Mouse (Mus musculus) stomach, embryonic 16.5 days (tissue): ENCODE data around the gene Rab13. TPM values are rescaled to one million over a fixed set of nuclear protein-coding genes. Genes with fewer than 3 reads are reported as not detected.

ENCODE experiments used
- ATAC-seq: fragments of 200-750 bp; cut with Nextera tagmentation; 2 replicates; pipeline ENCODE4 v1.8.0; 2017; ENCODE audit warnings: moderate number of reproducible peaks, moderate TSS enrichment; ENCODE audit not compliant: insufficient read depth, low FRiP score
- H3K27ac ChIP-seq: fragments of 300-500 bp; sonication (generic); 2 replicates; pipeline ENCODE4 v1.5.1; 2014; ENCODE audit warnings: low read length
- H3K27me3 ChIP-seq: fragments of 300-500 bp; sonication (generic); 2 replicates; pipeline ENCODE4 v1.6.1; 2014; ENCODE audit warnings: low read length, control low read depth, mixed read lengths; ENCODE audit not compliant: control insufficient read depth, insufficient read depth
- H3K36me3 ChIP-seq: fragments of 300-500 bp; sonication (generic); 2 replicates; pipeline ENCODE4 v1.6.1; 2014; ENCODE audit warnings: low read length; ENCODE audit not compliant: control insufficient read depth, insufficient read depth
- H3K4me1 ChIP-seq: fragments of 300-500 bp; sonication (generic); 2 replicates; pipeline ENCODE4 v1.6.1; 2014; ENCODE audit warnings: low read length, control low read depth, mixed read lengths; ENCODE audit not compliant: control insufficient read depth, insufficient read depth
- H3K4me2 ChIP-seq: fragments of 300-500 bp; sonication (generic); 2 replicates; pipeline ENCODE4 v1.6.1; 2014; ENCODE audit warnings: low read depth, low read length, mixed read lengths
- H3K4me3 ChIP-seq: fragments of 300-500 bp; sonication (generic); replicated peaks from 2 replicates; pipeline ENCODE4 v1.5.1; 2014; ENCODE audit warnings: mild to moderate bottlenecking, low read length
- H3K9ac ChIP-seq: fragments of 300-500 bp; sonication (generic); 2 replicates; pipeline ENCODE4 v1.6.1; 2014; ENCODE audit warnings: low read length
- H3K9me3 ChIP-seq: fragments of 300-500 bp; sonication (generic); replicated peaks from 2 replicates; pipeline ENCODE4 v1.6.1; 2016; ENCODE audit warnings: low read length, control low read depth; ENCODE audit not compliant: control insufficient read depth
- WGBS: fragments of 180-500 bp; shearing (Covaris S2); extraction: QIAGEN DNeasy Blood & Tissue Kit; methylation state at CpG from one replicate; pipeline ENCODE4 v1.1.7; 2014; 5-methylcytosine and 5-hydroxymethylcytosine counted together
- polyA plus RNA-seq: library from polyadenylated mRNA; unstranded; fragments of >200 nt; fragmentation: Nextera tagmentation; extraction: Ambion mirVana; gene quantifications from 2 replicates; pipeline ENCODE4 v1.2.1, GENCODE M21; 2015

Gene Rab13
- polyA plus RNA-seq, 1 experiment from 2014 or later: 33.1 TPM

- ATAC-seq: no peak
- H3K4me3 ChIP-seq: no peak overlapping the region
- H3K27me3 ChIP-seq: no peaks in the 10 kb centered on the region
- H3K4me1 ChIP-seq: no peaks in the 10 kb centered on the region
- 0 out of 2 replicates have a peak, but pooled peaks cover 12% of the 10 kb centered on the region for H3K36me3 ChIP-seq
- H3K9me3 ChIP-seq: no peaks in the 10 kb centered on the region
- H3K4me2 ChIP-seq: no peak overlapping the region
- H3K9ac ChIP-seq: no peak overlapping the region
- H3K27ac ChIP-seq: no peak overlapping the region
- WGBS: 97% methylated on average over 2 of the region's 2 CpGs
These were observed 8.9 kb upstream of the Rab13 start for GRCm38 (mm10) chr3:90204582-90204981.

DNA sequence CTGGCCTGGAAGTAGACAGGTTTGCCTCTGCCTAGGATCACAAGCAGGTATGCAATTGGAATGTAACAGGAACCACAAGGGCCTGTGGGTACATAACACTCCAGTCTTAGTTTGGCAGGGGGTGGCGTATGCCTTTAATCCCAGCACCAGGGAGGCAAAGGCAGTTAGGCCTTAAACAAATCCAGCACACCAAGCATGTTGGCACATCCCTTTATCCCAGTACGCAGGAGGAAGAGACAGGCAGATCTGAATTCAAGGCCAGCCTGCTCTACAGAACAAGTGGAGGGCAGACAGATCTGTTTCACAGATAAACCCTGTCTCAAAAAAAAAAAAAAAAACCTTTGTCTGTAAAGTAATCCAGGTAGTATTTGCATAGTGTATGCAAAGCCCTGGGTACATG lies 4.8 kb upstream of the Rab13 start:
- H3K36me3 ChIP-seq: peaks cover 22% of the 10 kb centered on the region
- no peak overlapping the region for H3K4me2 ChIP-seq
- H3K27ac ChIP-seq: no peak overlapping the region
- no peak for ATAC-seq
- H3K4me1 ChIP-seq: peaks cover 16% of the 10 kb centered on the region
- no peaks in the 10 kb centered on the region for H3K27me3 ChIP-seq
- 69% methylated on average over 2 of the region's 2 CpGs for WGBS
- no peaks in the 10 kb centered on the region for H3K9me3 ChIP-seq
- H3K4me3 ChIP-seq: no peak overlapping the region
- no peak overlapping the region for H3K9ac ChIP-seq

DNA sequence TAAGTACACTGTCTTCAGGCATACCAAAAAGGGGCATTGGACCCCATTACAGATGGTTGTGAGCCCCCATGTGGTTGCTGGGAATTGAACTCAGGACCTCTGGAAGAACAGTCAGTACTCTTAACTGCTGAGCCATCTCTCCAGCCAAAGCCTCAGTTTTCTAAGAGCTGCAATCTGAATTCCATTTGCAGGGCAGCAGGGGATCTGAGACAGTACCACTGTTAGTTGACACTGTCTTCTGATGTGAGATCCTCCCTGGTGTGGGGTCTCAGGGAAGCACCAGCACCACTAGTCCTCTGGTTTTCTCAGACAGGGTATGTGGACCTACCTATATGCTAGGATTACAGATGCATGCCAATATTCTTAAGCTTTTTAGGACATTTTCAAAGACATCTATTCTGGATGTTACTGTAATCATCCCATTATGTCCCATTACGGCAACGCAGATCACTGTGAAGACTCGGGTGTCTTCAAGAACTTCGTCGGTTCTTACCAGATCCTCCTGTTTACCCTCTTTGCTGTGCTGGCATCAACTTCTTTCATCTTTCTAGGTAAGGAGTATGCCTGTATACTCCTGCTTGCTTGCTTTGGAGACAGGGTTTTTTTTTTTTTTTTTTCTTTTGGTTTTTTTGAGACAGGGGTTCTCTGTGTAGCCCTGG lies 3.5 kb upstream of the Rab13 start:
- Histone ChIP-seq H3K4me1 (peaks cover 22% of the 10 kb centered on the region), H3K36me3 (peaks cover 22% of the 10 kb centered on the region), H3K9me3 (no peaks in the 10 kb centered on the region), H3K27ac (no peak overlapping the region), H3K4me2 (no peak overlapping the region), H3K4me3 (no peak overlapping the region), H3K9ac (no peak overlapping the region), H3K27me3 (no peaks in the 10 kb centered on the region)
- no peak for ATAC-seq
- 85% methylated on average over 5 of the region's 5 CpGs for WGBS

- ATAC-seq: no peak
- H3K9ac ChIP-seq: peak overlapping the region; percentile 83
- 59% methylated on average over 13 of the region's 13 CpGs for WGBS
These were observed 1.8 kb upstream of the Rab13 start for GRCm38 (mm10) chr3:90211475-90212398.

GRCm38 (mm10) chr3:90212723-90213122 lies 772 bp upstream of the Rab13 start:
- Histone ChIP-seq H3K9me3 (no peaks in the 10 kb centered on the region), H3K4me2 (peak overlapping the region; percentile 99), H3K9ac (peak overlapping the region; percentile 83), H3K27me3 (no peaks in the 10 kb centered on the region), H3K4me1 (peaks cover 22% of the 10 kb centered on the region), H3K27ac (no peak overlapping the region), H3K4me3 (peak overlapping the region; percentile 72), H3K36me3 (peaks cover 22% of the 10 kb centered on the region)
- ATAC-seq: no peak
- WGBS: 6% methylated on average over 5 of the region's 5 CpGs

More at GRCm38 (mm10) chr3:90211475-90212398, 1.8 kb upstream of the Rab13 start:
- Histone ChIP-seq H3K4me2 (peak overlapping the region; percentile 99), H3K4me1 (peaks cover 22% of the 10 kb centered on the region), H3K27me3 (no peaks in the 10 kb centered on the region), H3K4me3 (peak overlapping the region; percentile 72), H3K36me3 (peaks cover 22% of the 10 kb centered on the region), H3K27ac (peak overlapping the region; percentile 38; the same call in 1 of the 2 replicates), H3K9me3 (no peaks in the 10 kb centered on the region)

DNA sequence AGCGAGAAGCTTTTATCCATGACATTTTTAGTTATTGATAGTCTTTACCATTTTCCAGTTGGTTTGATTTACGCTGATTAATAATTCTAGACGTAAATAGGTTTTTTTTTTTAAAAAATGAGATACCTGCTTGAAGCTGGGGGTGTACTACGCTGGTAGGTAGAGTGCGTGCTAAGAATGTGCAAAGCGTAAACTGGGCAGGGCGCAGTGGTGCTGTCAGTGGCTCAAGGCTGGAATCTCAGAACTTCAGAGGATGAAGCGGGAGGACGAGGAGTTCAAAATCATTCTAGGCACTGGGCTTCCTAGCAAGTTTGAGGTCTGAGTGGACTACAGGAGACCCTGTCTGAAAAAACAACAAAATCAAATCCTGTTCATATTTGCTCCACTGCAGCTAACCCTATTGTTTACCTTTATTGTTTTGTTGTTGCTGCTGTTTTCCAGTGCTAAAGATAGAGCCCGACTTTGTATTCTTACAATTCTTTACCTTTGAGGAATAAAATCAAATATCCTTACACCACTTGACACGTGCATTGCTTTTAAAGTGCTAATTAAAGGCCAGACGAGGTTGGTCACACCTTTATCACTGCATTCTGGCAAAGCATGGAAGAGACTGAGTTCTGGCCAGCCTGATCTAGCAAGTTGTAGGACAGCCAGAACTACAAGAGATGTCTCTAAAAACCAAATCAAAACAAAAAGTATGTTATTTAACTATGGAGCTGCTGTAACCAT lies 625 bp downstream of the Rab13 start:
- Histone ChIP-seq H3K4me1 (peaks cover 22% of the 10 kb centered on the region), H3K36me3 (peaks cover 10% of the 10 kb centered on the region), H3K9me3 (no peaks in the 10 kb centered on the region), H3K4me3 (peak overlapping the region; percentile 72), H3K4me2 (peak overlapping the region; percentile 84), H3K27ac (peak overlapping the region; percentile 69), H3K27me3 (no peaks in the 10 kb centered on the region), H3K9ac (peak overlapping the region; percentile 63)
- 9% methylated on average over 12 of the region's 12 CpGs for WGBS
- no peak for ATAC-seq

GRCm38 (mm10) chr3:90215825-90216380 lies 2.4 kb downstream of the Rab13 start:
- H3K4me3 ChIP-seq: no peak overlapping the region
- no peak overlapping the region for H3K27ac ChIP-seq
- H3K27me3 ChIP-seq: no peaks in the 10 kb centered on the region
- 52% methylated on average over 1 of the region's 1 CpGs for WGBS
- no peaks in the 10 kb centered on the region for H3K9me3 ChIP-seq
- peaks cover 8% of the 10 kb centered on the region for H3K36me3 ChIP-seq
- H3K9ac ChIP-seq: no peak overlapping the region
- no peak overlapping the region for H3K4me2 ChIP-seq
- H3K4me1 ChIP-seq: peaks cover 25% of the 10 kb centered on the region
- ATAC-seq: no peak

DNA sequence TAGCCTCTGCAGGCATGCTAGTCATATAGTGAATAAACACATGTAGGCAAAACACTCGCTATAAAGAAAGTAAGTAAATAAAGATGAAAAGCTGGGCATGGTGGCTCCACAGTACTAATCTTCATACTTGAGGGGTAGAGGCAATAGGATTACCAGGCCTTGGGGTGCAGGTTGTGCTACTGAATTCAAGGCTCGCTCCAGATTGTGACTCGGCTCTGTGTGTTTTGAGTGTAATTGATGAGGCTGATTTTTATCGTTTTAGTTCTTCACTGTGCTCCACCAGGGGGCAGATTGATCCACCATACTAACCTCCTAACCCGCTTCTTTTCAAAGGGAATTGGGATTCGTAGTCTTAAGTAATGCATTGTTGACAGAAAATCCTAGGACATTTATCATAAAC lies 6.6 kb downstream of the Rab13 start:
- Histone ChIP-seq H3K9me3 (no peaks in the 10 kb centered on the region), H3K27ac (peak overlapping the region; percentile 92), H3K9ac (peak overlapping the region; percentile 79), H3K27me3 (no peaks in the 10 kb centered on the region), H3K4me1 (peaks cover 13% of the 10 kb centered on the region), H3K4me3 (peak overlapping the region; percentile 62), H3K36me3 (peaks cover 4% of the 10 kb centered on the region; the same call in 1 of the 2 replicates), H3K4me2 (peak overlapping the region; percentile 72)
- peak; percentile 66 for ATAC-seq
- WGBS: 5% methylated on average over 6 of the region's 6 CpGs
